Mouse (Mus musculus) lung, adult 2 months (tissue): Measurements from ENCODE around the gene Rasal2.

ENCODE experiments used
- CTCF ChIP-seq: fragments of 200-500 bp; IDR thresholded peaks from 2 replicates; pipeline ENCODE4 v1.5.1; 2011; ENCODE audit warnings: mild to moderate bottlenecking, low read length, control low read depth; ENCODE audit not compliant: insufficient read depth
- POLR2A ChIP-seq: fragments of 200-500 bp; IDR thresholded peaks from 2 replicates; pipeline ENCODE4 v1.6.1; 2011; ENCODE audit warnings: low read depth, mild to moderate bottlenecking, control low read depth, low read length, borderline replicate concordance; ENCODE audit errors: extremely low read depth

GRCm38 (mm10) chr1:157123836-157124235 is 288.6 kb downstream of the Rasal2 start:
- TF ChIP-seq POLR2A (no peak), CTCF (no peak)
